Mouse (Mus musculus) left cerebral cortex, postnatal 25 days (tissue): ENCODE data around the gene Emid1. TPM values are rescaled to one million over a fixed set of nuclear protein-coding genes. Genes with fewer than 3 reads are reported as not detected.

Experiments used
- DNase-seq, 2 experiments: peaks; one replicate each; pipeline ENCODE4 v3.0.0; 2022; ENCODE audit warnings: low spot score in 2 of 2, mixed read lengths in 1 of 2
- intact Hi-C: fragments of 180-260 bp; cut with DNase I; formaldehyde crosslinking; loops from one replicate; pipeline ENCODE4 v1.15.1; 2025
- total RNA-seq, 2 experiments: library from RNA; stranded (reverse); gene quantifications; 2 replicates each; pipeline ENCODE4 v1.2.3; 2021

The Emid1 gene
- 10 to 100 TPM in 1 of 2 experiments, 1 to 10 TPM in 1; 9.7 to 11.8 TPM for total RNA-seq

- no peak for DNase-seq
- intact Hi-C loops = loop anchor here (5.0 kb wide), 1 partner anchor 35 kb away; no protein-coding TSS in a partner anchor
Measured at GRCm38 (mm10) chr11:5151680-5152337, at the start of gene Emid1. TSS of gene Emid1 (minus strand) at chr11:5152257.

- intact Hi-C loops = no loop called here
- DNase-seq = peak in 1 of 2 experiments; percentile 28
Measured at GRCm38 (mm10) chr11:5199879-5200278, 47.8 kb upstream of the Emid1 start.

- DNase-seq = no peak
- intact Hi-C loops = no loop called here
Measured at GRCm38 (mm10) chr11:5197068-5197467, 45.0 kb upstream of the Emid1 start.

GRCm38 (mm10) chr11:5196583-5196982 is 44.5 kb upstream of the Emid1 start:
- DNase-seq = no peak
- intact Hi-C loops = no loop called here

GRCm38 (mm10) chr11:5193576-5193881 is 41.5 kb upstream of the Emid1 start:
- intact Hi-C loops = no loop called here
- no peak for DNase-seq

GRCm38 (mm10) chr11:5192840-5193575 is 41.0 kb upstream of the Emid1 start:
- intact Hi-C loops = no loop called here
- DNase-seq = no peak

- DNase-seq = no peak
- intact Hi-C loops = no loop called here
Measured at GRCm38 (mm10) chr11:5192084-5192516, 40.0 kb upstream of the Emid1 start.

- DNase-seq = peak in 1 of 2 experiments; percentile 23
- intact Hi-C loops = no loop called here
Measured at GRCm38 (mm10) chr11:5189239-5189933, 37.3 kb upstream of the Emid1 start.

GRCm38 (mm10) chr11:5188170-5188569 is 36.1 kb upstream of the Emid1 start:
- intact Hi-C loops = no loop called here
- no peak for DNase-seq

- no peak for DNase-seq
- intact Hi-C loops = loop anchor here (5.0 kb wide), 3 partner anchors 68 to 287 kb away; partner anchors contain the start of gene Kremen1
Measured at GRCm38 (mm10) chr11:5184832-5185231, 32.8 kb upstream of the Emid1 start.

GRCm38 (mm10) chr11:5184250-5184649 is 32.2 kb upstream of the Emid1 start:
- intact Hi-C loops = loop anchor here (5.0 kb wide), 3 partner anchors 67 to 288 kb away; partner anchors contain the start of gene Kremen1

GRCm38 (mm10) chr11:5182870-5183269 is 30.8 kb upstream of the Emid1 start:
- DNase-seq = no peak
- intact Hi-C loops = loop anchor here (5.0 kb wide), 3 partner anchors 66 to 289 kb away; partner anchors contain the start of gene Kremen1

More at GRCm38 (mm10) chr11:5184250-5184649, 32.2 kb upstream of the Emid1 start:
- DNase-seq = no peak

- intact Hi-C loops = loop anchor here (5.0 kb wide), 3 partner anchors 65 to 290 kb away; partner anchors contain the start of gene Kremen1
- peak; percentile 65 to 69 for DNase-seq
Measured at GRCm38 (mm10) chr11:5181850-5182404, 29.9 kb upstream of the Emid1 start.

- intact Hi-C loops = no loop called here
- DNase-seq = no peak
Measured at GRCm38 (mm10) chr11:5179391-5179790, 27.3 kb upstream of the Emid1 start.

- DNase-seq = no peak
- intact Hi-C loops = no loop called here
Measured at GRCm38 (mm10) chr11:5177171-5177570, 25.1 kb upstream of the Emid1 start.

- intact Hi-C loops = no loop called here
- no peak for DNase-seq
Measured at GRCm38 (mm10) chr11:5176685-5177084, 24.6 kb upstream of the Emid1 start.

- DNase-seq = no peak
- intact Hi-C loops = no loop called here
Measured at GRCm38 (mm10) chr11:5175866-5176265, 23.8 kb upstream of the Emid1 start.

GRCm38 (mm10) chr11:5175141-5175540 is 23.1 kb upstream of the Emid1 start:
- intact Hi-C loops = no loop called here
- DNase-seq = no peak

GRCm38 (mm10) chr11:5172861-5173260 is 20.8 kb upstream of the Emid1 start:
- no peak for DNase-seq
- intact Hi-C loops = no loop called here

GRCm38 (mm10) chr11:5167311-5167710 is 15.3 kb upstream of the Emid1 start:
- DNase-seq = peak; percentile 28 to 59
- intact Hi-C loops = loop anchor here (5.0 kb wide), 1 partner anchor 90 kb away; no protein-coding TSS in a partner anchor
